Mouse (Mus musculus) CH12.LX (cell line): ENCODE data around the gene Phf1.

Source experiments
- CTCF ChIP-seq, 2 experiments: IDR thresholded peaks in 1 of 2; conservative IDR thresholded peaks in 1 of 2; 2 replicates each; pipeline ENCODE4 v1.5.1; 2011 to 2012; ENCODE audit warnings: low read depth in 2 of 2, low read length in 2 of 2, improper control_type of control experiment in 1 of 2, inconsistent platforms in 1 of 2, mild to moderate bottlenecking in 1 of 2, moderate library complexity in 1 of 2
- E2F4 ChIP-seq: IDR thresholded peaks from 2 replicates; pipeline ENCODE4 v1.6.1; 2011; ENCODE audit warnings: low read depth, low read length, improper control_type of control experiment; ENCODE audit not compliant: insufficient replicate concordance
- ELF1 ChIP-seq: IDR thresholded peaks from 2 replicates; pipeline ENCODE4 v1.6.1; 2014; ENCODE audit warnings: low read depth, mild to moderate bottlenecking, inconsistent platforms, low read length, improper control_type of control experiment
- EP300 ChIP-seq: IDR thresholded peaks from 2 replicates; pipeline ENCODE4 v1.6.1; 2011; ENCODE audit warnings: low read length, improper control_type of control experiment
- HCFC1 ChIP-seq: IDR thresholded peaks from 2 replicates; pipeline ENCODE4 v1.6.1; 2012; ENCODE audit warnings: low read depth, mild to moderate bottlenecking, inconsistent platforms, low read length, improper control_type of control experiment
- JUND ChIP-seq: conservative IDR thresholded peaks from 2 replicates; pipeline ENCODE4 v1.6.1; 2011; ENCODE audit warnings: low read depth, low read length, improper control_type of control experiment
- MAFK ChIP-seq: IDR thresholded peaks from 2 replicates; pipeline ENCODE4 v1.6.1; 2011; ENCODE audit warnings: low read length, improper control_type of control experiment; ENCODE audit not compliant: insufficient replicate concordance
- POLR2A ChIP-seq: IDR thresholded peaks from 2 replicates; pipeline ENCODE4 v1.6.1; 2011; ENCODE audit warnings: low read depth, mild to moderate bottlenecking, improper control_type of control experiment, low read length
- TBP ChIP-seq: conservative IDR thresholded peaks from 2 replicates; pipeline ENCODE4 v1.6.1; 2011; ENCODE audit warnings: low read depth, low read length, improper control_type of control experiment
- TCF12 ChIP-seq: IDR thresholded peaks from 2 replicates; pipeline ENCODE4 v1.6.1; 2014; ENCODE audit warnings: low read depth, mild to moderate bottlenecking, inconsistent platforms, low read length, improper control_type of control experiment
- USF1 ChIP-seq: IDR thresholded peaks from 2 replicates; pipeline ENCODE4 v1.6.1; 2014; ENCODE audit warnings: low read depth, mild to moderate bottlenecking, inconsistent platforms, low read length, improper control_type of control experiment
- ZMIZ1 ChIP-seq: IDR thresholded peaks from 2 replicates; pipeline ENCODE4 v1.6.1; 2012; ENCODE audit warnings: low read depth, mild to moderate bottlenecking, inconsistent platforms, low read length, improper control_type of control experiment

- TF ChIP-seq TBP, result no peak
- no peak for TF ChIP-seq CTCF (conservative IDR thresholded peaks at IDR 0.05 in 1 of 2, IDR thresholded peaks at IDR 0.05 in 1 of 2; ENCODE audit: low read depth in 2 of 2, low read length in 2 of 2)
- no peak for TF ChIP-seq EP300
- no peak for TF ChIP-seq JUND
- TF ChIP-seq ZMIZ1, result no peak
- TF ChIP-seq USF1, result no peak
- no peak for TF ChIP-seq POLR2A
- no peak for TF ChIP-seq E2F4
- no peak for TF ChIP-seq MAFK
- no peak for TF ChIP-seq HCFC1
- TF ChIP-seq ELF1, result no peak
- TF ChIP-seq TCF12, result no peak
Observed at GRCm38 (mm10) chr17:26953726-26954125, 20.9 kb downstream of the Phf1 start.
